Mouse (Mus musculus) spleen, adult 2 months (tissue): ENCODE data around the gene Pheta1. TPM values are rescaled to one million over a fixed set of nuclear protein-coding genes. Genes with fewer than 3 reads are reported as not detected.

Source experiments
- DNase-seq, 2 experiments: peaks; one replicate each; pipeline versions ENCODE4 v3.0.0 to v3.0.0-alpha.2; 2012 to 2021; ENCODE audit warnings: low spot score in 2 of 2, low read depth in 1 of 2
- H3K27ac ChIP-seq: fragments of 200-500 bp; 2 replicates; pipeline ENCODE4 v1.5.1; 2012; ENCODE audit warnings: low read length, inconsistent platforms; ENCODE audit not compliant: insufficient read depth
- H3K27me3 ChIP-seq: fragments of 200-500 bp; 2 replicates; pipeline ENCODE4 v1.6.1; 2012; ENCODE audit warnings: mild to moderate bottlenecking, moderate library complexity, low read length, inconsistent platforms; ENCODE audit not compliant: control insufficient read depth, insufficient read depth
- H3K36me3 ChIP-seq: fragments of 200-500 bp; 2 replicates; pipeline ENCODE4 v1.6.1; 2012; ENCODE audit warnings: mild to moderate bottlenecking, low read length, inconsistent platforms; ENCODE audit not compliant: control insufficient read depth, insufficient read depth
- H3K4me1 ChIP-seq: fragments of 200-500 bp; 2 replicates; pipeline ENCODE4 v1.6.1; 2011; ENCODE audit warnings: inconsistent platforms; ENCODE audit not compliant: control insufficient read depth, insufficient read depth, insufficient read length
- H3K4me3 ChIP-seq: fragments of 200-500 bp; 2 replicates; pipeline ENCODE4 v1.5.1; 2011; ENCODE audit warnings: mild to moderate bottlenecking, inconsistent platforms; ENCODE audit not compliant: insufficient read depth, insufficient read length; ENCODE audit errors: extremely low read depth
- CTCF ChIP-seq: fragments of 200-500 bp; IDR thresholded peaks from 2 replicates; pipeline ENCODE4 v1.5.1; 2011; ENCODE audit warnings: mild to moderate bottlenecking, inconsistent platforms; ENCODE audit not compliant: insufficient read depth, insufficient read length, insufficient replicate concordance; ENCODE audit errors: extremely low read depth
- POLR2A ChIP-seq: fragments of 200-500 bp; IDR thresholded peaks from 2 replicates; pipeline ENCODE4 v1.6.1; 2011; ENCODE audit warnings: low read depth, low read length, inconsistent platforms
- WGBS: fragments of 180-500 bp; shearing (Covaris S2); methylation state at CpG from one replicate; pipeline ENCODE4 v1.1.7; 2018; 5-methylcytosine and 5-hydroxymethylcytosine counted together
- polyA plus RNA-seq: library from polyadenylated mRNA; depleted of rRNA; stranded (reverse); fragments of >200 nt; gene quantifications from 2 replicates; pipeline ENCODE4 v1.2.3, GENCODE M21; 2012

Gene Pheta1
- polyA plus RNA-seq, 1 experiment, result 5.1 TPM

GRCm38 (mm10) chr5:121832376-121833155, 16.2 kb upstream of the Pheta1 start:
- 47% methylated on average over 6 of the region's 6 CpGs for WGBS
- Histone ChIP-seq H3K4me1 (peaks cover 30% of the 10 kb centered on the region; the same call in 1 of the 2 replicates), H3K27me3 (no peaks in the 10 kb centered on the region), H3K27ac (peak overlapping the region; percentile 77), H3K4me3 (no peak overlapping the region; the same call in 1 of the 2 replicates), H3K36me3 (peaks cover 17% of the 10 kb centered on the region)
- TF ChIP-seq POLR2A (no peak), CTCF (no peak)
- DNase-seq, result no peak

- H3K27ac ChIP-seq, result peak overlapping the region; percentile 77
- no peak for DNase-seq
- peaks cover 12% of the 10 kb centered on the region for H3K36me3 ChIP-seq
- 17% methylated on average over 2 of the region's 2 CpGs for WGBS
- TF ChIP-seq CTCF, result no peak
- no peak for TF ChIP-seq POLR2A
- H3K4me3 ChIP-seq, result peak overlapping the region; percentile 56; the same call in 1 of the 2 replicates
- H3K27me3 ChIP-seq, result no peaks in the 10 kb centered on the region
- H3K4me1 ChIP-seq, result peaks cover 30% of the 10 kb centered on the region; the same call in 1 of the 2 replicates
Observed at GRCm38 (mm10) chr5:121833159-121833558, 15.6 kb upstream of the Pheta1 start.

DNA sequence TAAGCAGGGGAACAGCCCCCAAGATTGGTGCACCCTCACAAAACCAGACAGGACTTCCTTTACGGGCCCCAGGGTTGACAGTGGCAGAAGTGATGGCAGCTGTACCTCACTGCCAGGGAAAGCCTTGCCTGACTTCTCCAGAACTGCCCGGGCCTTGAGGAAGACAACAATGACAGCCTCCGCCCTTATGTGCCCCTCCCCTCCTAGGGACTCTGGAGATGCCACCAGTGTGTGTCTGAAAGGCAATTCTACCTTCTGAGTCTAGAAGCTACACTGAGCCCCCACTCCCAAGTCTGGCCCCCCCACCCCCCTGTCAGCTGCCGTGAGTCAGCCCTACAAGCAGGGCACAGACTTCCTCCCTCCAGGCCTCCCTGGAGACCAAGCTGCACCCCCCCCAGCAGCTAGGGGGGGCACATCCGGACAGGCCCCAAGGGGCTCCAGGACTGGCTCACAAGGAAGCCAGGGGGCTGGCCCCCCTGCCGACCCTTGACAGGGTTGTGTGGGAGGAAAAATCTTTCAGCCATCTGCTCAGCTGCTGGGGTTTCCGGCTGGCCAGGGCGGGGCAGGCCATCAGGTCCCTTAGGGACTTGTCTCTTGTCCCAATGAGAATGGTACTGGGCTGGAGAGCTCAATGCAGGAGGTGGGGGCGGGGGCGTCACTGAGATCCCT, 15.1 kb upstream of the Pheta1 start:
- 7% methylated on average over 10 of the region's 10 CpGs for WGBS
- Histone ChIP-seq H3K36me3 (peaks cover 6% of the 10 kb centered on the region), H3K27ac (peak overlapping the region; percentile 96), H3K27me3 (no peaks in the 10 kb centered on the region), H3K4me3 (peak overlapping the region; percentile 74), H3K4me1 (peaks cover 30% of the 10 kb centered on the region; the same call in 1 of the 2 replicates)
- TF ChIP-seq POLR2A, result no peak
- no peak for TF ChIP-seq CTCF
- peak; percentile 80 to 97 for DNase-seq

DNA sequence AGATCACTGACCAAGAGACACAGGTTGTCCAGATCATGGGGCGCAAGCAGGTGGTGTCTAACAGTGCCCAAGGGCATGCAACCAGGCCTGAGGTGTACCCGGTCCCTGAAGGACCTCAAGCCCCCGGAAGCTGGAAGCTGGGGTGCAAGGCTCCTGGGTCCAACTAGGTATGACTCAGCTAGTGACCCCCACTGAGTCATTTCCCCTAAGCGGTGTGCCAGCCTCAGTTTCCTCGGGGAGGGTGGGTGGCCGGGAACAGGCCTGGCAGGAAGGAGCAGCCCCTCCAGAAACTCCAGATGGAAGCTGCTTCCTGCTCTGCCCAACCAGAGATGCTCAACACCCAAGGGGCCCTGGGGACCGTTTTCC, 14.6 kb upstream of the Pheta1 start:
- peak overlapping the region; percentile 96 for H3K27ac ChIP-seq
- H3K27me3 ChIP-seq, result no peaks in the 10 kb centered on the region
- H3K36me3 ChIP-seq, result peaks cover 1% of the 10 kb centered on the region; the same call in 1 of the 2 replicates
- H3K4me3 ChIP-seq, result peak overlapping the region; percentile 74
- peaks cover 34% of the 10 kb centered on the region; the same call in 1 of the 2 replicates for H3K4me1 ChIP-seq
- WGBS, result 15% methylated on average over 7 of the region's 7 CpGs
- TF ChIP-seq CTCF (no peak), POLR2A (no peak; the same call in 1 of the 2 replicates)
- no peak for DNase-seq

- Histone ChIP-seq H3K27ac (peak overlapping the region; percentile 96), H3K36me3 (no peaks in the 10 kb centered on the region), H3K27me3 (no peaks in the 10 kb centered on the region), H3K4me1 (peaks cover 34% of the 10 kb centered on the region; the same call in 1 of the 2 replicates), H3K4me3 (peak overlapping the region; percentile 74)
- DNase-seq, result no peak
- no peak for TF ChIP-seq POLR2A
- no peak for TF ChIP-seq CTCF
- WGBS, result 5% methylated on average over 12 of the region's 12 CpGs
Observed at GRCm38 (mm10) chr5:121834991-121835747, 13.6 kb upstream of the Pheta1 start.

GRCm38 (mm10) chr5:121835949-121836691, 12.7 kb upstream of the Pheta1 start:
- H3K4me3 ChIP-seq, result peak overlapping the region; percentile 74
- peaks cover 27% of the 10 kb centered on the region; the same call in 1 of the 2 replicates for H3K4me1 ChIP-seq
- H3K36me3 ChIP-seq, result no peaks in the 10 kb centered on the region
- TF ChIP-seq POLR2A (peak; percentile 24; the same call in 1 of the 2 replicates), CTCF (no peak)
- peak; percentile 75 to 87 for DNase-seq
- 2% methylated on average over 49 of the region's 51 CpGs for WGBS
- H3K27me3 ChIP-seq, result no peaks in the 10 kb centered on the region
- peak overlapping the region; percentile 99 for H3K27ac ChIP-seq
